Mouse (Mus musculus): Measurements from ENCODE around the gene Pirb. TPM values are rescaled to one million over a fixed set of nuclear protein-coding genes. Genes with fewer than 3 reads are reported as not detected.
A peak's percentile ranks its signal among the peaks of the same experiment; 100 is the strongest.
"Not testable (repeated sequence)": the region's sequence is repeated elsewhere in the genome, so short reads cannot be mapped to it uniquely, and the experiment has no call there.

Pirb gene
- 0.10 and 0.21 TPM in 2 replicates for polyA plus RNA-seq (2016; fragmentation: Nextera tagmentation; extraction: Ambion mirVana)

DNA sequence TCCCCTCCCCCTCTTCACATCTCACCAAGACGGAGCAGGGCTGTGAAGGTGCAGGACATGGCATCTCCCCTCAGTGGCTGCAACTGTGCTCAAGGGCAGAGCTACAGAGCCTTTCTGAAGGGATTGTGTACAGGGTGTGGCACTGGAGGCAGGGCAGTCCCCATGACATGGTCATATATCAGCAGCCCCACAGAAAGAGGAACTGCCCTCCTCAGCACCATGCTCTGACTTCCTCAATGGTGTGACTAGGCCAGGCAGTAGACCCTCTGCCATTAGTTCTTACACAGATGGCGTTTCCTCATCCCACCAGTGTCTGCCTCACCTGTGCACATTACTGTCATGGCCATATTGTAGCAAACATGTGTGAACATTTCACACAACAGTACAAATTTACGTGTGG, at the start of gene Pirb:
Gene Pirb, minus strand, starts transcription at position 124 of the 400 bp plus-strand sequence.
- not testable (repeated sequence) for H3K36me3 ChIP-seq (replicated peaks); H3K27me3 ChIP-seq (replicated peaks; ENCODE audit: low read depth, poor library complexity, severe bottlenecking); H3K27ac ChIP-seq (replicated peaks); H3K4me1 ChIP-seq; H3K9me3 ChIP-seq; DNase-seq (ENCODE audit: low spot score); H3K4me3 ChIP-seq
- 64% methylated on average over 1 of the region's 3 CpGs for WGBS

GRCm38 (mm10) chr7:3732675-3733074, 12.5 kb upstream of the Pirb start:
- H3K9me3 ChIP-seq; H3K36me3 ChIP-seq (replicated peaks); H3K27me3 ChIP-seq (replicated peaks; ENCODE audit: low read depth, poor library complexity, severe bottlenecking); H3K27ac ChIP-seq (replicated peaks); H3K4me3 ChIP-seq; H3K4me1 ChIP-seq; DNase-seq (ENCODE audit: low spot score): not testable (repeated sequence)
- WGBS: no CpG with 5 or more reads among the region's 1 CpGs

DNA sequence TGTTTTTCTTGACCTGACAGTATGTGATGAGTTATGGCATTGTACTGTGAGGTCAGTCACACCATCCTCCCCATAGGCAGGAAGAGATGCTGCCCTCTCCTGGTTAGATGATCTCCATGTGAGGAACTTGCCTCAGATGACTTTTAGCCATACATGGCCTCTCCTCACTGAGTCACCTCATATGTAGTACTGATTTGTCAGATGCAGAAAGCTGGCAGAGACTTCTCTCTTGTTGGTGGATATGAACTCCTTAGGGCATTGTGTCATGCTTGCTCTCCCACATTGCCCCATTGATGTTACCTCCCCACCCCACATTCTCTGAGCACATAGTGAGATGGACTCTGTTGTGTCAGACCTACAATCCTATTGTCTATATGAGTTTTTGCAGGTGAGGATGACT, 5.3 kb upstream of the Pirb start:
- H3K36me3 ChIP-seq (replicated peaks); H3K4me3 ChIP-seq; H3K9me3 ChIP-seq; H3K4me1 ChIP-seq; H3K27me3 ChIP-seq (replicated peaks; ENCODE audit: low read depth, poor library complexity, severe bottlenecking); DNase-seq (ENCODE audit: low spot score); H3K27ac ChIP-seq (replicated peaks): not testable (repeated sequence)

GRCm38 (mm10) chr7:3715249-3715648, 4.9 kb downstream of the Pirb start:
- H3K4me1 ChIP-seq: no peaks in the 10 kb centered on the region
- H3K4me3 ChIP-seq: no peak overlapping the region
- H3K27me3 ChIP-seq (replicated peaks; ENCODE audit: low read depth, poor library complexity, severe bottlenecking): no peaks in the 10 kb centered on the region
- H3K27ac ChIP-seq (replicated peaks): no peak overlapping the region
- no peaks in the 10 kb centered on the region for H3K9me3 ChIP-seq
- H3K36me3 ChIP-seq (replicated peaks): 0 out of 2 replicates have a peak, but pooled peaks cover 3% of the 10 kb centered on the region
- 71% methylated on average over 1 of the region's 1 CpGs for WGBS
- no peak for DNase-seq (ENCODE audit: low spot score)

- Histone ChIP-seq H3K4me3 (no peak overlapping the region), H3K9me3 (no peaks in the 10 kb centered on the region), H3K36me3 (replicated peaks) (peaks cover 12% of the 10 kb centered on the region), H3K27me3 (replicated peaks; ENCODE audit: low read depth, poor library complexity, severe bottlenecking) (no peaks in the 10 kb centered on the region), H3K27ac (replicated peaks) (no peak overlapping the region), H3K4me1 (no peaks in the 10 kb centered on the region)
- DNase-seq (ENCODE audit: low spot score): no peak
- 45% methylated on average over 5 of the region's 5 CpGs for WGBS
Observed at GRCm38 (mm10) chr7:3712264-3712942, 7.8 kb downstream of the Pirb start.

- Histone ChIP-seq H3K4me1 (peaks cover 13% of the 10 kb centered on the region), H3K36me3 (replicated peaks) (peaks cover 43% of the 10 kb centered on the region), H3K27ac (replicated peaks) (no peak overlapping the region), H3K4me3 (no peak overlapping the region), H3K27me3 (replicated peaks; ENCODE audit: low read depth, poor library complexity, severe bottlenecking) (no peaks in the 10 kb centered on the region), H3K9me3 (no peaks in the 10 kb centered on the region)
- DNase-seq (ENCODE audit: low spot score): no peak
- 89% methylated on average over 1 of the region's 1 CpGs for WGBS
Observed at GRCm38 (mm10) chr7:3709000-3709399, 11.2 kb downstream of the Pirb start.

DNA sequence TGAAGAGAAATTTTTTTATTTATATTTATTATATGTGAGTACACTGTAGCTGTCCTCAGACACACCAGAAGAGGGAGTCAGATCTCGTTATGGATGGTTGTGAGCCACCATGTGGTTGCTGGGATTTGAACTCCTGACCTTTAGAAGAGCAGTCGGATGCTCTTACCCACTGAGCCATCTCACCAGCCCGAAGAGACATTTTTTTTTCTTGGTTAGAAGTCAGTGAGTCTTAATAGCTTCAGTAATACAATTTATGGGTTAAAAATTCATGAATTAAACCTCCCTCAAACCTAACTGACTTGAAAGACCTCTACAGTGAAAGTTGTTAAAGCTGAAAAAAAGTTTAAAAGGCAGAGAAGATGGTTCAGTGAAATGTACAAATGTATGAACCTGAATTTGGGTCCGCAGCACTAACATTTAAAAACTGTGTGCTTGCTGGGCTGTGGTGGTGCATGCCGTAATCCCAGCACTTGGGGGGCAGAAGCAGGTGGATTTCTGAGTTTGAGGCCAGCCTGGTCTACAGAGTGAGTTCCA, 11.7 kb downstream of the Pirb start:
- 37% methylated on average over 5 of the region's 5 CpGs for WGBS

DNA sequence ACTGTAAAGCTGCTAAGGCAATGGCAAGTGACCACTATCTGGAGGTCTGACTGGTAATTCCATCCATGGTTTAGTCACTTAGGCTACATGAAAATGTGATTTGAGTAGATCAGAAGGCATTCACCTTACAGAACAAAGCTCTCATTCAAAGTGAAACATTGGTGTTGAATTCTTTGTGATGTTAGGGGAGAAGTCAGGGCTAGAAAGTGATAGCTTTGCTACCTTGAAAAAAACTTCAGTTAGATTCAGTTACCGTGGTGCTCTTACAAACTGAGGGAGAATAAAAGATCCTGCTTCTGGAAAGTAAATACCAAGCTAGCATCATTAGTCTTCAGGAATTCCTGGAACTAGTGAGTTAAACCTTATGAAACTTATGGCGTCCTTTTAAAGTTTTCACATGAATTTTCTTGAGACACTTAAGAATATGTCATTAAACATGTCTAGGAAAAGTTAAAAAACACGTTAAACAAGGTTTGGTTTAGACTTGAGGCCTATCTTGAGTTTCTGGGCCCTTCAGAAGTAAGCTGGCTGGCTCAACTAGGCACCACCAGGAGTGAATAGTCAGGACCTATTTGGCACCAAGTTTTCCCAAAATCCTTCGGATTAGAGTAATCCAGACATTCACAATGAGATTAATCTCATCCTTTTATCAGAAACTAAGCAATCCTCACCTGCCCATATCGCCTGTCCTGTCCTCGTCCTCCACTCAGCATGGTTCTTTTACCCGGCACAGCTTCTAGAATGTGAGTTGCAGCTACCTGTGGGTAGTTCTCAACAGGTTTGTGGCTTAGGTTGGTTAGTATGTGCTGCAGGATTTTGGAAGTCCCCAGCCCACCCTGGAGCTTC, 12.4 kb downstream of the Pirb start:
- 19% methylated on average over 7 of the region's 7 CpGs for WGBS
- Histone ChIP-seq H3K27ac (replicated peaks) (no peak overlapping the region), H3K4me3 (no peak overlapping the region), H3K4me1 (peaks cover 13% of the 10 kb centered on the region), H3K27me3 (replicated peaks; ENCODE audit: low read depth, poor library complexity, severe bottlenecking) (no peaks in the 10 kb centered on the region), H3K36me3 (replicated peaks) (peaks cover 43% of the 10 kb centered on the region), H3K9me3 (no peaks in the 10 kb centered on the region)
- peak; percentile 23 for DNase-seq (ENCODE audit: low spot score)

More for the DNA sequence above, 11.7 kb downstream of the Pirb start:
- H3K9me3 ChIP-seq; H3K27ac ChIP-seq (replicated peaks); H3K4me3 ChIP-seq; DNase-seq (ENCODE audit: low spot score); H3K27me3 ChIP-seq (replicated peaks; ENCODE audit: low read depth, poor library complexity, severe bottlenecking): not testable (repeated sequence)
- H3K36me3 ChIP-seq (replicated peaks): peaks cover 43% of the 10 kb centered on the region
- H3K4me1 ChIP-seq: peaks cover 13% of the 10 kb centered on the region

DNA sequence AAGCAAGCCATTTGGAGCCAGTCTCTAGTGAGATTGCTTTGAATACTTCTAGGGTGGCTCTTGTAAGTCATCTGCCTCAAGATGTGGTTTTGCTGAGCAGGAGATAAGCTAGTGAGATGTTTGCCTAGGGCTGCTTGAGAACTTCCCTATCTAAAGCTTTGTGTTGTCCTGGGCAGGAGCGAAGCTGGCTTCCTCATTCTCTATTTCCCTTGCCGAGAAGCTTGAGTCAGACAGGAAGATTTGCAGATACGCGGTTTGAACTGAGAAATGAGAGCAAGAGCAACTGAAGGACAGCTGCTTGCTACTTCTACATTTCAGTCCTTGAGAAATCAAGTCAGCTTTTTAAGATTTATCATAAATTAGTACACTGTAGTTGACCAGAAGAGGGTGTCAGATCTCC, 13.2 kb downstream of the Pirb start:
- Histone ChIP-seq H3K4me3 (peak overlapping the region; percentile 87), H3K9me3 (no peaks in the 10 kb centered on the region), H3K4me1 (peaks cover 13% of the 10 kb centered on the region), H3K27ac (replicated peaks) (no peak overlapping the region), H3K27me3 (replicated peaks; ENCODE audit: low read depth, poor library complexity, severe bottlenecking) (no peaks in the 10 kb centered on the region), H3K36me3 (replicated peaks) (peaks cover 44% of the 10 kb centered on the region)
- no peak for DNase-seq (ENCODE audit: low spot score)
- 67% methylated on average over 4 of the region's 4 CpGs for WGBS

GRCm38 (mm10) chr7:3706343-3706934, 13.8 kb downstream of the Pirb start:
- H3K27ac ChIP-seq (replicated peaks): no peak overlapping the region
- WGBS: 64% methylated on average over 11 of the region's 11 CpGs
- DNase-seq (ENCODE audit: low spot score): no peak

GRCm38 (mm10) chr7:3705911-3706310, 14.3 kb downstream of the Pirb start:
- no peak for DNase-seq (ENCODE audit: low spot score)
- Histone ChIP-seq H3K27ac (replicated peaks) (peak overlapping the region; percentile 96), H3K4me1 (peaks cover 13% of the 10 kb centered on the region), H3K27me3 (replicated peaks; ENCODE audit: low read depth, poor library complexity, severe bottlenecking) (no peaks in the 10 kb centered on the region), H3K9me3 (no peaks in the 10 kb centered on the region), H3K4me3 (peak overlapping the region; percentile 87), H3K36me3 (replicated peaks) (peaks cover 55% of the 10 kb centered on the region)
- WGBS: 43% methylated on average over 6 of the region's 6 CpGs

More at GRCm38 (mm10) chr7:3706343-3706934, 13.8 kb downstream of the Pirb start:
- Histone ChIP-seq H3K36me3 (replicated peaks) (peaks cover 49% of the 10 kb centered on the region), H3K4me1 (peaks cover 13% of the 10 kb centered on the region), H3K4me3 (peak overlapping the region; percentile 87), H3K9me3 (no peaks in the 10 kb centered on the region), H3K27me3 (replicated peaks; ENCODE audit: low read depth, poor library complexity, severe bottlenecking) (no peaks in the 10 kb centered on the region)

GRCm38 (mm10) chr7:3705461-3705860, 14.7 kb downstream of the Pirb start:
- peak overlapping the region; percentile 96 for H3K27ac ChIP-seq (replicated peaks)
- WGBS: 9% methylated on average over 7 of the region's 7 CpGs
- DNase-seq (ENCODE audit: low spot score): peak; percentile 17
- not testable (repeated sequence) for H3K9me3 ChIP-seq; H3K27me3 ChIP-seq (replicated peaks; ENCODE audit: low read depth, poor library complexity, severe bottlenecking)
- peaks cover 13% of the 10 kb centered on the region for H3K4me1 ChIP-seq
- H3K36me3 ChIP-seq (replicated peaks): peaks cover 56% of the 10 kb centered on the region
- H3K4me3 ChIP-seq: peak overlapping the region; percentile 87

Data from embryonic facial prominence, embryonic 10.5 days (tissue).